In genomic region chr17:56241541-56242401, GRCm38 (mm10) we compare ENCODE assay signal across 8 mouse cellular contexts. TPM values are rescaled to one million over a fixed set of nuclear protein-coding genes. Genes with fewer than 3 reads are reported as not detected.
DNase-seq lines count a peak whose midpoint lies in the region; ATAC-seq lines count a peak whose summit lies in the region.

No protein-coding gene starts in this region.

- H3K36me3 ChIP-seq in embryonic facial prominence, embryonic 12.5 days: no peaks in the 10 kb centered on the region
- no peaks in the 10 kb centered on the region for H3K36me3 ChIP-seq in heart, embryonic 16.5 days (ENCODE audit: control insufficient read depth, insufficient read depth)
- H3K36me3 ChIP-seq in neural tube, embryonic 15.5 days: no peaks in the 10 kb centered on the region

- peaks cover 11% of the 10 kb centered on the region for H3K27me3 ChIP-seq in embryonic facial prominence, embryonic 12.5 days
- peaks cover 12% of the 10 kb centered on the region for H3K27me3 ChIP-seq in heart, embryonic 16.5 days (ENCODE audit: control insufficient read depth, insufficient read depth, low read length)
- H3K27me3 ChIP-seq in neural tube, embryonic 15.5 days (replicated peaks): peaks cover 18% of the 10 kb centered on the region; the same call in 1 of the 2 replicates

- no peaks in the 10 kb centered on the region for H3K9me3 ChIP-seq in embryonic facial prominence, embryonic 12.5 days
- H3K9me3 ChIP-seq in heart, embryonic 16.5 days (replicated peaks; ENCODE audit: control insufficient read depth, low read length): no peaks in the 10 kb centered on the region
- H3K9me3 ChIP-seq in neural tube, embryonic 15.5 days (replicated peaks): no peaks in the 10 kb centered on the region

- no peak overlapping the region for H3K27ac ChIP-seq in embryonic facial prominence, embryonic 12.5 days
- no peak overlapping the region for H3K27ac ChIP-seq in heart, embryonic 16.5 days (ENCODE audit: low read length)
- peak overlapping the region; percentile 58 for H3K27ac ChIP-seq in neural tube, embryonic 15.5 days (replicated peaks)

- no peak for ATAC-seq in embryonic facial prominence, embryonic 12.5 days (ENCODE audit: insufficient number of reproducible peaks, insufficient read depth, low FRiP score, low TSS enrichment)
- ATAC-seq in heart, embryonic 16.5 days (replicated peaks; ENCODE audit: extremely low read depth, insufficient read depth, low FRiP score): peak; percentile 83
- peak; percentile 94 for ATAC-seq in neural tube, embryonic 15.5 days (ENCODE audit: low FRiP score)

- 0 out of 2 replicates have a peak overlapping the region, but pooled peaks have one; percentile 4 for H3K4me3 ChIP-seq in embryonic facial prominence, embryonic 12.5 days
- H3K4me3 ChIP-seq in heart, embryonic 16.5 days (ENCODE audit: low read length): no peak overlapping the region
- peak overlapping the region; percentile 51 for H3K4me3 ChIP-seq in neural tube, embryonic 15.5 days (replicated peaks)

- no peaks in the 10 kb centered on the region for H3K4me1 ChIP-seq in embryonic facial prominence, embryonic 12.5 days
- no peaks in the 10 kb centered on the region for H3K4me1 ChIP-seq in heart, embryonic 16.5 days (ENCODE audit: control insufficient read depth, insufficient read depth, low read length)
- H3K4me1 ChIP-seq in neural tube, embryonic 15.5 days: peaks cover 16% of the 10 kb centered on the region; the same call in 1 of the 2 replicates

- 1% methylated on average over 33 of the region's 33 CpGs for WGBS in embryonic facial prominence, embryonic 12.5 days
- WGBS in heart, embryonic 16.5 days: 1% methylated on average over 33 of the region's 33 CpGs
- WGBS in neural tube, embryonic 15.5 days: under 1% methylated on average over 33 of the region's 33 CpGs

- H3K4me2 ChIP-seq in embryonic facial prominence, embryonic 12.5 days (replicated peaks): no peak overlapping the region; the same call in 1 of the 2 replicates
- no peak overlapping the region for H3K4me2 ChIP-seq in heart, embryonic 16.5 days (ENCODE audit: low read depth, low read length)
- H3K4me2 ChIP-seq in neural tube, embryonic 15.5 days: peak overlapping the region; percentile 64

- peak; percentile 77 for DNase-seq in CD4-positive helper T cell, adult 2 months (ENCODE audit: low read depth, low spot score)
- peak; percentile 92 for DNase-seq in adrenal gland, postnatal 25 days
- DNase-seq in kidney, postnatal 36 days: peak; percentile 89 to 98
- DNase-seq in lung, adult 18-20 months: peak; percentile 79 to 85
- peak; percentile 97 for DNase-seq in testis, postnatal 10 days (ENCODE audit: low spot score)

- H3K9ac ChIP-seq in embryonic facial prominence, embryonic 12.5 days: no peak overlapping the region
- H3K9ac ChIP-seq in heart, embryonic 16.5 days (ENCODE audit: low read length): no peak overlapping the region
- H3K9ac ChIP-seq in neural tube, embryonic 15.5 days (replicated peaks): peak overlapping the region; percentile 58

RNA-seq across cellular contexts. Expression of gene Fem1a, which starts 14.8 kb away (rescaled TPM):
- 30.0 and 32.0 TPM in 2 replicates for total RNA-seq in adrenal gland, postnatal 25 days (2021)
- 15.3 and 15.5 TPM in 2 replicates for polyA plus RNA-seq in embryonic facial prominence, embryonic 12.5 days (2016; fragmentation: Nextera tagmentation; extraction: Ambion mirVana)
- polyA plus RNA-seq in heart, embryonic 16.5 days (2015; fragmentation: Nextera tagmentation; extraction: Ambion mirVana): 25.6 and 26.9 TPM in 2 replicates
- 16.2 and 16.9 TPM in 2 replicates for polyA plus RNA-seq in neural tube, embryonic 15.5 days (2015; fragmentation: Nextera tagmentation; extraction: Ambion mirVana)

RNA-seq across cellular contexts. Expression of gene Dpp9, which starts 23.1 kb away (rescaled TPM):
- total RNA-seq in adrenal gland, postnatal 25 days (2021): 40.4 and 41.3 TPM in 2 replicates
- polyA plus RNA-seq in embryonic facial prominence, embryonic 12.5 days (2016; fragmentation: Nextera tagmentation; extraction: Ambion mirVana): 41.4 and 43.4 TPM in 2 replicates
- polyA plus RNA-seq in heart, embryonic 16.5 days (2015; fragmentation: Nextera tagmentation; extraction: Ambion mirVana): 23.4 and 26.4 TPM in 2 replicates
- 22.4 and 27.2 TPM in 2 replicates for polyA plus RNA-seq in neural tube, embryonic 15.5 days (2015; fragmentation: Nextera tagmentation; extraction: Ambion mirVana)

RNA-seq across cellular contexts. Expression of gene Ticam1, which starts 34.8 kb away (rescaled TPM):
- 25.1 and 28.8 TPM in 2 replicates for total RNA-seq in adrenal gland, postnatal 25 days (2021)
- 2.7 and 3.5 TPM in 2 replicates for polyA plus RNA-seq in embryonic facial prominence, embryonic 12.5 days (2016; fragmentation: Nextera tagmentation; extraction: Ambion mirVana)
- polyA plus RNA-seq in heart, embryonic 16.5 days (2015; fragmentation: Nextera tagmentation; extraction: Ambion mirVana): 7.6 and 8.6 TPM in 2 replicates
- 1.2 and 2.9 TPM in 2 replicates for polyA plus RNA-seq in neural tube, embryonic 15.5 days (2015; fragmentation: Nextera tagmentation; extraction: Ambion mirVana)

RNA-seq across cellular contexts. Expression of gene Plin3, which starts 50.9 kb away (rescaled TPM):
- 59.7 and 102 TPM in 2 replicates for total RNA-seq in adrenal gland, postnatal 25 days (2021)
- 56.6 and 67.4 TPM in 2 replicates for polyA plus RNA-seq in embryonic facial prominence, embryonic 12.5 days (2016; fragmentation: Nextera tagmentation; extraction: Ambion mirVana)
- polyA plus RNA-seq in heart, embryonic 16.5 days (2015; fragmentation: Nextera tagmentation; extraction: Ambion mirVana): 79.3 and 89.4 TPM in 2 replicates
- polyA plus RNA-seq in neural tube, embryonic 15.5 days (2015; fragmentation: Nextera tagmentation; extraction: Ambion mirVana): 13.2 and 28.7 TPM in 2 replicates

RNA-seq across cellular contexts. Expression of gene Mydgf, which starts 58.1 kb away (rescaled TPM):
- 60.4 TPM in 2 replicates for total RNA-seq in adrenal gland, postnatal 25 days (2021)
- 71.0 and 76.2 TPM in 2 replicates for polyA plus RNA-seq in embryonic facial prominence, embryonic 12.5 days (2016; fragmentation: Nextera tagmentation; extraction: Ambion mirVana)
- 69.9 and 75.1 TPM in 2 replicates for polyA plus RNA-seq in heart, embryonic 16.5 days (2015; fragmentation: Nextera tagmentation; extraction: Ambion mirVana)
- polyA plus RNA-seq in neural tube, embryonic 15.5 days (2015; fragmentation: Nextera tagmentation; extraction: Ambion mirVana): 80.3 and 82.3 TPM in 2 replicates
